Mouse (Mus musculus) embryonic stem cell, embryonic (primary cell): ENCODE results near the gene Itpripl1.

ENCODE experiments used
- CTCF ChIA-PET, 4 experiments: fragments of 300-600 bp in 2 of 4; fragments of 350-600 bp in 2 of 4; sonication (Branson Sonifier 250); formaldehyde crosslinking; loops; one replicate each; lab custom pipeline; 2022; ENCODE audit warnings: inconsistent platforms in 2 of 4; lab: Charles Lee
- POLR2A ChIA-PET, 4 experiments: fragments of 300-600 bp in 2 of 4; fragments of 350-600 bp in 2 of 4; sonication (Branson Sonifier 250); formaldehyde crosslinking; loops; one replicate each; lab custom pipeline; 2022; ENCODE audit warnings: antibody characterized with exemption in 4 of 4, inconsistent platforms in 1 of 4; lab: Charles Lee

The Itpripl1 gene

GRCm38 (mm10) chr2:127143158-127144063, at the start of gene Itpripl1:
Gene Itpripl1 (minus strand): TSS chr2:127143442.
- CTCF ChIA-PET, result no interaction called here
- POLR2A ChIA-PET, result interaction anchor here in 3 of 4 experiments (0.8 to 5.6 kb wide), 9 partner anchors 9 to 81 kb away, joined by 3 to 70 read pairs (median 5); partner anchors contain the start of gene Ncaph (in 3 of the 3)

DNA sequence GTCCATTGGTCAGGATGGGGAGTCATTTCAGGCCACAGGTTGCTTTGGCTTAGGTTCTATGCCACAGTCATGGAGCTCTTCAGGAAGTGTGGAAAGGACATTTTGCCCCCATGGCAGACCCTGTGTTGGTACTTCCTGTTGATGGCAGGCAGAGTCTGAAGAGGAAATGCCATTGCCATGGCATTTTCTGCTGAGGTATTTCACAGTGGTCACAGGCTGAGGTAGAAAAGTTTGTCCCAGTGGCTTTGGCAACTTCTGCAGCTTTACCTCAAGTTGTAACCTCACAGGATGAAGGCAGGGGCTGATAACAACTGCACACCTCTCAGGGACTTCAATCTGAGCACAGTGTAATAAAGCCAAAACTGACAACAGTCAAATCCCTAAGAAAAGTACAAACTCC, 46.3 kb upstream of the Itpripl1 start:
- POLR2A ChIA-PET, result interaction anchor here in 1 of 4 experiments (0.5 kb wide), 1 partner anchor 300 kb away, joined by 4 read pairs; no protein-coding TSS in a partner anchor
- CTCF ChIA-PET, result no interaction called here

- ChIA-PET CTCF (interaction anchor here in 3 of 4 experiments (0.6 to 1.4 kb wide), 6 partner anchors 15 to 979 kb away, joined by 3 to 5 read pairs (median 3); no protein-coding TSS in a partner anchor), POLR2A (interaction anchor here (0.5 to 3.2 kb wide), 60 partner anchors 8 to 476 kb away, joined by 3 to 23 read pairs (median 3); partner anchors contain the start of genes Ciao1 (in 3 of the 4), Tmem127 (in 3 of the 4), Dusp2 (in 2 of the 4) and Ncaph (in 2 of the 4))
Measured at GRCm38 (mm10) chr2:127182598-127183381, 39.5 kb upstream of the Itpripl1 start.

- CTCF ChIA-PET, result interaction anchor here in 3 of 4 experiments (0.7 to 2.3 kb wide), 11 partner anchors 11 to 196 kb away, joined by 3 to 15 read pairs (median 4); partner anchors contain the start of gene Adra2b (in 1 of the 3)
Measured at GRCm38 (mm10) chr2:127166261-127166660, 23.0 kb upstream of the Itpripl1 start.

DNA sequence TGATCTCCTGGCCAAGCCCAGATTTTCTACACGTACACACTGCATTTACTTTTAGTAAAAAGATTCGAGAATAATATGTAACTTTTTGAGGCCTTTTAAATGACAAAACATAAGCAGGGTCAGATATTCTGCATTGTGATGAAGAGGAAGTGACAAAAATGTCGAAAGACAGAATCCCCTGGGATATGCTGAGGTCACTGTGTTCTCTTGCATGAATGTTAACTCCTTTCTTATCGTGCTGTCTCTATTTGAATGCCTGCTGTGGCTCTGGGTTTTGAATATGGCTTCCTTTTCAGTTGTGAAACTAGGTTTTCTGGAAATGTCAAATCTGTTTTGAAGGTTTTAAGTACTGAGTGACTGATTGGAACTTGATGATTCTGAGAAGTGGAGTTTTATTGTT, 22.4 kb upstream of the Itpripl1 start:
- POLR2A ChIA-PET, result interaction anchor here (0.6 to 1.1 kb wide), 5 partner anchors 17 to 377 kb away, joined by 3 to 5 read pairs (median 4); no protein-coding TSS in a partner anchor

More at GRCm38 (mm10) chr2:127166261-127166660, 23.0 kb upstream of the Itpripl1 start:
- POLR2A ChIA-PET, result interaction anchor here (0.6 to 1.1 kb wide), 4 partner anchors 16 to 377 kb away, joined by 3 to 4 read pairs (median 4); no protein-coding TSS in a partner anchor

DNA sequence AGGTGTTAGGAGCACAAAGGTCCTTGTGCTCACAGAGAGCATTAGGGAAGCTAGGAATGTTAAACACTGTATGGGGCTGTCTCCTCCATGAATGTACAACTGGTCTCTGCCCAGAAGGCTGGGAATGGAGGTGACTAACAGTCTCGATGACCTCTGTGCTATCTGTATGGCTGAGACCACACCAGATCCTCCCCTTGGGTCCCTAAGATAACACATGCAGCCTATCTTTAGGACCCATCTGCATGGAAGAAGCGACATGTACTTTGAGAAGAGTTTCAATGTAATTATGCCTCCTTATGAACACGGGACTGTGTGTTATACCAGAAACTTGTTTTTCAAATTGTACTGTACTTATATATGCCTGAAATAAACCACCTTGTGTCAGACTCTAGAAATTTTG, 2.5 kb upstream of the Itpripl1 start:
- ChIA-PET CTCF (no interaction called here), POLR2A (no interaction called here)

More for the DNA sequence above, 22.4 kb upstream of the Itpripl1 start:
- CTCF ChIA-PET, result interaction anchor here in 3 of 4 experiments (0.7 to 2.3 kb wide), 11 partner anchors 11 to 197 kb away, joined by 3 to 15 read pairs (median 4); partner anchors contain the start of gene Adra2b (in 1 of the 3)

- POLR2A ChIA-PET, result interaction anchor here (0.9 to 5.6 kb wide), 9 partner anchors 9 to 81 kb away, joined by 3 to 70 read pairs (median 4); partner anchors contain the start of gene Ncaph (in 4 of the 4)
- CTCF ChIA-PET, result no interaction called here
Measured at GRCm38 (mm10) chr2:127142577-127143157, 575 bp downstream of the Itpripl1 start.

- POLR2A ChIA-PET, result interaction anchor here in 3 of 4 experiments (0.9 to 5.6 kb wide), 9 partner anchors 9 to 72 kb away, joined by 3 to 70 read pairs (median 4); partner anchors contain the start of genes Ncaph (in 3 of the 3) and Blvra (in 1 of the 3)
- CTCF ChIA-PET, result no interaction called here
Measured at GRCm38 (mm10) chr2:127142031-127142430, 1.2 kb downstream of the Itpripl1 start.

- ChIA-PET POLR2A (interaction anchor here in 3 of 4 experiments (0.7 to 5.6 kb wide), 7 partner anchors 8 to 199 kb away, joined by 3 to 70 read pairs (median 4); partner anchors contain the start of genes Stard7 (in 2 of the 3) and Ncaph (in 1 of the 3)), CTCF (interaction anchor here in 3 of 4 experiments (0.6 to 1.1 kb wide), 5 partner anchors 8 to 148 kb away, joined by 3 to 5 read pairs (median 3); no protein-coding TSS in a partner anchor)
Measured at GRCm38 (mm10) chr2:127140011-127140410, 3.2 kb downstream of the Itpripl1 start.

DNA sequence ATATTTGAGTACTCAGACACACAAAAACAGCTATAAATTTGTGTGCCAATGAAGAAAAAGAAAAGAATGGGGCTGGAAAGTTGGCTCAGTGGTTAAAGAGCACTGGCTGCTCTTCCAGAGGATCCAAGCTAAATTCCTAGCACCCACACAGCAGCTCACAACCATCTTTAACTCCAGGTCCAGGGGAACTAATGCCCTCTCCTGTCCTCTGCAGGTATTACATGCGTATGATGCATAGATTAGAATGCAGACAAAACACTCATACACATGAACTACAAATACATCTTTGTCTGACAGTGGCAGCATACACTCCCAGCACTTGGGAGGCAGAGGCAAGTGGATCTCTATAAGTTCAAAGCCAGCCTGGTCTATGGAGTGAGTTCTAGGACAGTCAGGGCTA, 3.6 kb downstream of the Itpripl1 start:
- CTCF ChIA-PET, result interaction anchor here in 3 of 4 experiments (0.6 to 1.1 kb wide), 5 partner anchors 8 to 149 kb away, joined by 3 to 5 read pairs (median 3); no protein-coding TSS in a partner anchor
- POLR2A ChIA-PET, result interaction anchor here in 3 of 4 experiments (0.7 to 2.6 kb wide), 6 partner anchors 59 to 200 kb away, joined by 3 to 9 read pairs (median 4); partner anchors contain the start of genes Stard7 (in 2 of the 3) and Blvra (in 1 of the 3)

DNA sequence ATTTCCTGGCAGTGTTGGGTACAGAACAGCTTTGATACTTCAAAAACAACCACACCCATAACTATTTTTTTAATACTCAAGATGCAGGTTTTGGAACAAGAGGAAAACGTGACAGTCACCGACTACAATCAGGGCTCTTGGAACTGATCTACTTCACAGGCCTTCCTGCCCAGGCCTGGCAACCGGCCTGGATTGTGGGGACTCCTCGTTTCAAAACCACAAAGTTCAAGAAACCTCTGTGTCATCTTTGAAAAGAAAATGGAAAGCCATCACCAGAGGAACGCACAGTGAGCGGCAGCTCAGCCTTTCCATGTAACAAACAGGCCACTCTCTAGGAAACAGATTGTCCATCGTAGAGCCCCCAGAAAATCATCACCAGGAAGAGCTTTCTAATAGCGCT, 4.1 kb downstream of the Itpripl1 start:
- ChIA-PET POLR2A (interaction anchor here in 1 of 4 experiments (0.8 to 2.6 kb wide), 2 partner anchors 58 to 69 kb away, joined by 4 to 9 read pairs; partner anchors contain the start of gene Blvra), CTCF (interaction anchor here in 1 of 4 experiments (1.1 kb wide), 1 partner anchor 9 kb away, joined by 3 read pairs; no protein-coding TSS in a partner anchor)

GRCm38 (mm10) chr2:127138449-127138848, 4.8 kb downstream of the Itpripl1 start:
- CTCF ChIA-PET, result interaction anchor here in 2 of 4 experiments (0.6 kb wide), 2 partner anchors 34 to 54 kb away, joined by 3 read pairs; no protein-coding TSS in a partner anchor

DNA sequence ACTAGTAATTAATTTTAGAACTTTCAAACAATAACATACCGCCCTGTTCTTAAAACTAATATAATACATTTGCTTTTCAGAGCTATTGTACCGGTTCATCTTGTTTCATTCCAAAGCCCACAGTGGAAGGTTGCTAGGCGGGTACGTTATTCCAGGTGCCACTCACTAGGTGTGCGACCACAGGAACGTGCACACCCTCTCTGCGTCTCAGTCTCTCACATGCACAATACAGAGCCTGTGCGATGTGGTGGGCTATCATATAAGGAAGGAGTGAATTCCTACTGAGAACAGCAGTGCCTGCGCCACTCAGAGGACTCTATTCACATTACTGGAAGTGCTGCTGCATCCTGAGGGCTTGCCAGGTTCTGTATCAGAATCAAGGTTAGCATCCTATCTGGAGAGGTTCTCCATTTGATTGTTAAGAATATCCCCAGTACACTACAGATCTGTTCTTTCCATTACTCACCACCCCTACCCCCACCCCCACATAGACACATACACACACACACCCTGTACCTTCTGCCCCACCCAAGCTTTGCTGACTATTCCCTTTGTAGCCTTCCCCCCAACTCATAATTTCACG, 5.3 kb downstream of the Itpripl1 start:
- POLR2A ChIA-PET, result interaction anchor here in 2 of 4 experiments (1.0 to 2.6 kb wide), 4 partner anchors 11 to 110 kb away, joined by 3 to 9 read pairs (median 6); partner anchors contain the start of genes Blvra (in 1 of the 2), Ciao1 (in 1 of the 2) and Tmem127 (in 1 of the 2)
- CTCF ChIA-PET, result interaction anchor here in 3 of 4 experiments (0.6 kb wide), 4 partner anchors 35 to 1224 kb away, joined by 3 to 4 read pairs (median 3); no protein-coding TSS in a partner anchor

More at GRCm38 (mm10) chr2:127138449-127138848, 4.8 kb downstream of the Itpripl1 start:
- POLR2A ChIA-PET, result interaction anchor here in 1 of 4 experiments (2.6 kb wide), 1 partner anchor 68 kb away, joined by 9 read pairs; the partner anchor contains the start of gene Blvra

DNA sequence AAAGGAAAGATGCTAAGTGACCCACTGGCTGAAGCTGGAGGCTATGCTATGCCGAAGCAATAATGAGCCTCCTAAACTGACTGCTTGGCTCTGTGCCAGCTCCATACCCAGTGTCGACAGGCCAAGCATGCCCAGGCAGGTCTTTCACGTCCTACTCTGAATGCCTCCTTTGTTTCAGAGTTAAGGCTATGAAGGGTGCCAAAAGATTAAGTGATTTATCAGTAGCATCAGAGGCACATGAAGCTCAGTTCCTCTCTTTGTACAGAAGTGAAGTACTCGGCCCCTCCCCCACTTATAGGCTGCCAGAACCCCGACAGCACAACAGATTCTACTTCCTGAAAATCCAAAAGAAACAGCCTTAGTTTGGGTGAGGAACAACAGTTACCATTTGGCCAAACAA, 6.3 kb downstream of the Itpripl1 start:
- ChIA-PET POLR2A (interaction anchor here in 3 of 4 experiments (0.6 to 1.8 kb wide), 12 partner anchors 10 to 451 kb away, joined by 3 to 8 read pairs (median 4); partner anchors contain the start of genes Blvra (in 1 of the 3), Ciao1 (in 1 of the 3) and Tmem127 (in 1 of the 3)), CTCF (interaction anchor here in 1 of 4 experiments (0.6 kb wide), 1 partner anchor 530 kb away, joined by 3 read pairs; no protein-coding TSS in a partner anchor)

DNA sequence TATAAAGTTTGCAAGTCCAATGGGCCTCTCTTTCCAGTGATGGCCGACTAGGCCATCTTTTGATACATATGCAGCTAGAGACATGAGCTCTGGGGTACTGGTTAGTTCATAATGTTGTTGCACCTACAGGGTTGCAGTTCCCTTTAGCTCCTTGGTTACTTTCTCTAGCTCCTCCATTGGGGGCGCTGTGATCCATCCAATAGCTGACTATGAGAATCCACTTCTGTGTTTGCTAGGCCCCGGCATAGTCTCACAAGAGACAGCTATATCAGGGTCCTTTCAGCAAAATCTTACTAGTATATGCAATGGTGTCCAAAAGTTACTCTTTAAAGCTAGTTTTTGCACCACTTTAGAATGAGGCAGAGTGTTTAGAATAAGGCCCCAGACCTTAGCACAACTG, 8.0 kb downstream of the Itpripl1 start:
- POLR2A ChIA-PET, result interaction anchor here in 3 of 4 experiments (0.5 to 6.6 kb wide), 12 partner anchors 7 to 135 kb away, joined by 3 to 70 read pairs (median 4); partner anchors contain the start of genes Itpripl1 (in 2 of the 3), 1810024B03Rik (in 1 of the 3), Blvra (in 1 of the 3) and Snrnp200 (in 1 of the 3)
- CTCF ChIA-PET, result interaction anchor here in 1 of 4 experiments (0.7 kb wide), 3 partner anchors 8 to 100 kb away, joined by 4 to 6 read pairs (median 6); no protein-coding TSS in a partner anchor
